Mouse (Mus musculus): ENCODE measurements around the gene Creb3l2. TPM values are rescaled to one million over a fixed set of nuclear protein-coding genes. Genes with fewer than 3 reads are reported as not detected.
A peak's percentile ranks its signal among the peaks of the same experiment; 100 is the strongest.

The Creb3l2 gene
- polyA plus RNA-seq (2014; fragmentation: Nextera tagmentation; extraction: Ambion mirVana), result 7.6 and 10.4 TPM in 2 replicates

- Histone ChIP-seq H3K36me3 (ENCODE audit: control insufficient read depth, insufficient read depth, low read length) (no peaks in the 10 kb centered on the region), H3K9me3 (ENCODE audit: control insufficient read depth, low read length) (no peaks in the 10 kb centered on the region), H3K4me3 (ENCODE audit: low read depth, low read length) (peak within 1 kb of the TSS; percentile 64), H3K4me2 (replicated peaks; ENCODE audit: low read depth, low read length) (peak within 1 kb of the TSS; percentile 88), H3K27ac (ENCODE audit: low read depth, low read length) (peak within 1 kb of the TSS; percentile 33; the same call in 1 of the 2 replicates), H3K9ac (ENCODE audit: low read depth, low read length) (peak within 1 kb of the TSS; percentile 60), H3K27me3 (ENCODE audit: control insufficient read depth, insufficient read depth, low read length) (no peaks in the 10 kb centered on the region), H3K4me1 (replicated peaks; ENCODE audit: control insufficient read depth, insufficient read depth, low read length) (no peaks in the 10 kb centered on the region)
- DNase-seq (ENCODE audit: low spot score) (peak; percentile 99), ATAC-seq (ENCODE audit: low FRiP score) (peak; percentile 99)
- WGBS, result under 1% methylated on average over 33 of the region's 33 CpGs
Measured at GRCm38 (mm10) chr6:37442041-37442667, at the start of gene Creb3l2. Gene Creb3l2 (minus strand): TSS chr6:37442146.

- H3K4me1 ChIP-seq (replicated peaks; ENCODE audit: control insufficient read depth, insufficient read depth, low read length), result no peaks in the 10 kb centered on the region
- no peak overlapping the region for H3K9ac ChIP-seq (ENCODE audit: low read depth, low read length)
- 90% methylated on average over 4 of the region's 4 CpGs for WGBS
- ATAC-seq (ENCODE audit: low FRiP score), result no peak
- no peaks in the 10 kb centered on the region for H3K36me3 ChIP-seq (ENCODE audit: control insufficient read depth, insufficient read depth, low read length)
- H3K9me3 ChIP-seq (ENCODE audit: control insufficient read depth, low read length), result no peaks in the 10 kb centered on the region
- no peak overlapping the region for H3K4me3 ChIP-seq (ENCODE audit: low read depth, low read length)
- H3K4me2 ChIP-seq (replicated peaks; ENCODE audit: low read depth, low read length), result no peak overlapping the region
- H3K27ac ChIP-seq (ENCODE audit: low read depth, low read length), result no peak overlapping the region
- no peaks in the 10 kb centered on the region for H3K27me3 ChIP-seq (ENCODE audit: control insufficient read depth, insufficient read depth, low read length)
- DNase-seq (ENCODE audit: low spot score), result no peak
Measured at GRCm38 (mm10) chr6:37486502-37486901, 44.6 kb upstream of the Creb3l2 start.

- 61% methylated on average over 1 of the region's 1 CpGs for WGBS
- Histone ChIP-seq H3K9ac (ENCODE audit: low read depth, low read length) (no peak overlapping the region), H3K4me3 (ENCODE audit: low read depth, low read length) (no peak overlapping the region), H3K36me3 (ENCODE audit: control insufficient read depth, insufficient read depth, low read length) (no peaks in the 10 kb centered on the region), H3K27ac (ENCODE audit: low read depth, low read length) (no peak overlapping the region), H3K27me3 (ENCODE audit: control insufficient read depth, insufficient read depth, low read length) (no peaks in the 10 kb centered on the region), H3K4me1 (replicated peaks; ENCODE audit: control insufficient read depth, insufficient read depth, low read length) (no peaks in the 10 kb centered on the region), H3K4me2 (replicated peaks; ENCODE audit: low read depth, low read length) (no peak overlapping the region), H3K9me3 (ENCODE audit: control insufficient read depth, low read length) (no peaks in the 10 kb centered on the region)
- DNase-seq (ENCODE audit: low spot score), result no peak
- no peak for ATAC-seq (ENCODE audit: low FRiP score)
Measured at GRCm38 (mm10) chr6:37484588-37485070, 42.7 kb upstream of the Creb3l2 start.

GRCm38 (mm10) chr6:37483262-37483661, 41.3 kb upstream of the Creb3l2 start:
- H3K4me3 ChIP-seq (ENCODE audit: low read depth, low read length), result no peak overlapping the region
- DNase-seq (ENCODE audit: low spot score), result no peak
- no peaks in the 10 kb centered on the region for H3K36me3 ChIP-seq (ENCODE audit: control insufficient read depth, insufficient read depth, low read length)
- no peak for ATAC-seq (ENCODE audit: low FRiP score)
- no peak overlapping the region for H3K27ac ChIP-seq (ENCODE audit: low read depth, low read length)
- no peak overlapping the region for H3K4me2 ChIP-seq (replicated peaks; ENCODE audit: low read depth, low read length)
- H3K27me3 ChIP-seq (ENCODE audit: control insufficient read depth, insufficient read depth, low read length), result no peaks in the 10 kb centered on the region
- H3K4me1 ChIP-seq (replicated peaks; ENCODE audit: control insufficient read depth, insufficient read depth, low read length), result no peaks in the 10 kb centered on the region
- 62% methylated on average over 5 of the region's 5 CpGs for WGBS
- no peak overlapping the region for H3K9ac ChIP-seq (ENCODE audit: low read depth, low read length)
- H3K9me3 ChIP-seq (ENCODE audit: control insufficient read depth, low read length), result no peaks in the 10 kb centered on the region

- no peaks in the 10 kb centered on the region for H3K27me3 ChIP-seq (ENCODE audit: control insufficient read depth, insufficient read depth, low read length)
- 91% methylated on average over 3 of the region's 3 CpGs for WGBS
Measured at GRCm38 (mm10) chr6:37481147-37481546, 39.2 kb upstream of the Creb3l2 start.

GRCm38 (mm10) chr6:37480008-37480407, 38.1 kb upstream of the Creb3l2 start:
- no peaks in the 10 kb centered on the region for H3K27me3 ChIP-seq (ENCODE audit: control insufficient read depth, insufficient read depth, low read length)
- no peaks in the 10 kb centered on the region for H3K9me3 ChIP-seq (ENCODE audit: control insufficient read depth, low read length)
- DNase-seq (ENCODE audit: low spot score) (no peak), ATAC-seq (ENCODE audit: low FRiP score) (no peak)
- H3K4me1 ChIP-seq (replicated peaks; ENCODE audit: control insufficient read depth, insufficient read depth, low read length), result no peaks in the 10 kb centered on the region
- no peak overlapping the region for H3K9ac ChIP-seq (ENCODE audit: low read depth, low read length)
- H3K4me3 ChIP-seq (ENCODE audit: low read depth, low read length), result no peak overlapping the region
- no peaks in the 10 kb centered on the region for H3K36me3 ChIP-seq (ENCODE audit: control insufficient read depth, insufficient read depth, low read length)
- no peak overlapping the region for H3K4me2 ChIP-seq (replicated peaks; ENCODE audit: low read depth, low read length)
- no peak overlapping the region for H3K27ac ChIP-seq (ENCODE audit: low read depth, low read length)

More at GRCm38 (mm10) chr6:37481147-37481546, 39.2 kb upstream of the Creb3l2 start:
- ATAC-seq (ENCODE audit: low FRiP score) (no peak), DNase-seq (ENCODE audit: low spot score) (no peak)
- no peak overlapping the region for H3K27ac ChIP-seq (ENCODE audit: low read depth, low read length)
- no peak overlapping the region for H3K4me2 ChIP-seq (replicated peaks; ENCODE audit: low read depth, low read length)
- H3K36me3 ChIP-seq (ENCODE audit: control insufficient read depth, insufficient read depth, low read length), result no peaks in the 10 kb centered on the region
- H3K4me3 ChIP-seq (ENCODE audit: low read depth, low read length), result no peak overlapping the region
- no peak overlapping the region for H3K9ac ChIP-seq (ENCODE audit: low read depth, low read length)
- no peaks in the 10 kb centered on the region for H3K4me1 ChIP-seq (replicated peaks; ENCODE audit: control insufficient read depth, insufficient read depth, low read length)
- no peaks in the 10 kb centered on the region for H3K9me3 ChIP-seq (ENCODE audit: control insufficient read depth, low read length)

GRCm38 (mm10) chr6:37478481-37478880, 36.5 kb upstream of the Creb3l2 start:
- ATAC-seq (ENCODE audit: low FRiP score) (no peak), DNase-seq (ENCODE audit: low spot score) (no peak)
- WGBS, result 89% methylated on average over 2 of the region's 2 CpGs
- Histone ChIP-seq H3K4me2 (replicated peaks; ENCODE audit: low read depth, low read length) (no peak overlapping the region), H3K36me3 (ENCODE audit: control insufficient read depth, insufficient read depth, low read length) (no peaks in the 10 kb centered on the region), H3K4me1 (replicated peaks; ENCODE audit: control insufficient read depth, insufficient read depth, low read length) (no peaks in the 10 kb centered on the region), H3K27me3 (ENCODE audit: control insufficient read depth, insufficient read depth, low read length) (no peaks in the 10 kb centered on the region), H3K9ac (ENCODE audit: low read depth, low read length) (no peak overlapping the region), H3K27ac (ENCODE audit: low read depth, low read length) (no peak overlapping the region), H3K9me3 (ENCODE audit: control insufficient read depth, low read length) (no peaks in the 10 kb centered on the region), H3K4me3 (ENCODE audit: low read depth, low read length) (no peak overlapping the region)

GRCm38 (mm10) chr6:37473674-37474342, 31.9 kb upstream of the Creb3l2 start:
- no peaks in the 10 kb centered on the region for H3K27me3 ChIP-seq (ENCODE audit: control insufficient read depth, insufficient read depth, low read length)
- 85% methylated on average over 4 of the region's 4 CpGs for WGBS
- H3K27ac ChIP-seq (ENCODE audit: low read depth, low read length), result no peak overlapping the region
- no peak for ATAC-seq (ENCODE audit: low FRiP score)
- no peaks in the 10 kb centered on the region for H3K9me3 ChIP-seq (ENCODE audit: control insufficient read depth, low read length)
- H3K4me1 ChIP-seq (replicated peaks; ENCODE audit: control insufficient read depth, insufficient read depth, low read length), result no peaks in the 10 kb centered on the region
- no peak for DNase-seq (ENCODE audit: low spot score)
- no peak overlapping the region for H3K4me2 ChIP-seq (replicated peaks; ENCODE audit: low read depth, low read length)
- H3K9ac ChIP-seq (ENCODE audit: low read depth, low read length), result no peak overlapping the region
- no peak overlapping the region for H3K4me3 ChIP-seq (ENCODE audit: low read depth, low read length)
- H3K36me3 ChIP-seq (ENCODE audit: control insufficient read depth, insufficient read depth, low read length), result no peaks in the 10 kb centered on the region

GRCm38 (mm10) chr6:37470216-37470615, 28.3 kb upstream of the Creb3l2 start:
- 77% methylated on average over 4 of the region's 4 CpGs for WGBS
- H3K4me1 ChIP-seq (replicated peaks; ENCODE audit: control insufficient read depth, insufficient read depth, low read length), result no peaks in the 10 kb centered on the region
- H3K27me3 ChIP-seq (ENCODE audit: control insufficient read depth, insufficient read depth, low read length), result no peaks in the 10 kb centered on the region
- no peak overlapping the region for H3K4me2 ChIP-seq (replicated peaks; ENCODE audit: low read depth, low read length)
- ATAC-seq (ENCODE audit: low FRiP score) (no peak), DNase-seq (ENCODE audit: low spot score) (no peak)
- no peak overlapping the region for H3K27ac ChIP-seq (ENCODE audit: low read depth, low read length)
- H3K4me3 ChIP-seq (ENCODE audit: low read depth, low read length), result no peak overlapping the region
- H3K9me3 ChIP-seq (ENCODE audit: control insufficient read depth, low read length), result no peaks in the 10 kb centered on the region
- no peak overlapping the region for H3K9ac ChIP-seq (ENCODE audit: low read depth, low read length)
- H3K36me3 ChIP-seq (ENCODE audit: control insufficient read depth, insufficient read depth, low read length), result no peaks in the 10 kb centered on the region
